ENCODE assay signal across 12 mouse cellular contexts in genomic region chr3:27195573-27196227, GRCm38 (mm10). TPM values are rescaled to one million over a fixed set of nuclear protein-coding genes. Genes with fewer than 3 reads are reported as not detected.
DNase-seq lines count a peak whose midpoint lies in the region; ATAC-seq and TF ChIP-seq lines count a peak whose summit lies in the region.
"Had no signal": no experiment of that assay in that cellular context is flagged by ENCODE, and none has a peak within 500 bp of the region (broad histone marks: within the 10 kb centered on the region; RNA-seq: fewer than 3 reads in every experiment).

No protein-coding gene starts in this region.

- H3K4me2 ChIP-seq in forebrain, embryonic 16.5 days (ENCODE audit: low read length): no peak overlapping the region
- H3K4me2 ChIP-seq in forebrain, embryonic 12.5 days: no peak overlapping the region
- no peak overlapping the region for H3K4me2 ChIP-seq in kidney, postnatal 0 days (ENCODE audit: low read length)
- H3K4me2 ChIP-seq in hindbrain, embryonic 16.5 days (ENCODE audit: low read length): no peak overlapping the region
- no peak overlapping the region for H3K4me2 ChIP-seq in midbrain, embryonic 16.5 days (ENCODE audit: low read length)
- H3K4me2 ChIP-seq: heart, embryonic 15.5 days had no signal

- TF ChIP-seq CTCF in kidney, postnatal 0 days (IDR thresholded peaks at IDR 0.05; ENCODE audit: low read depth): no peak

- no peak overlapping the region for H3K4me3 ChIP-seq in forebrain, embryonic 16.5 days (replicated peaks; ENCODE audit: low read length)
- H3K4me3 ChIP-seq in forebrain, embryonic 12.5 days (replicated peaks): no peak overlapping the region
- no peak overlapping the region for H3K4me3 ChIP-seq in kidney, postnatal 0 days (replicated peaks; ENCODE audit: low read depth, low read length)
- no peak overlapping the region for H3K4me3 ChIP-seq in hindbrain, embryonic 16.5 days (ENCODE audit: low read length)
- no peak overlapping the region for H3K4me3 ChIP-seq in midbrain, embryonic 16.5 days (ENCODE audit: low read depth, low read length)
- H3K4me3 ChIP-seq: heart, embryonic 15.5 days had no signal

- 0 out of 2 replicates have a peak, but pooled peaks have one; percentile 28 for ATAC-seq in forebrain, embryonic 16.5 days
- no peak for ATAC-seq in forebrain, embryonic 12.5 days (ENCODE audit: low FRiP score)
- no peak for ATAC-seq in kidney, postnatal 0 days (replicated peaks; ENCODE audit: low FRiP score, low read depth)
- ATAC-seq in hindbrain, embryonic 16.5 days: 0 out of 2 replicates have a peak, but pooled peaks have one; percentile 17
- ATAC-seq in midbrain, embryonic 16.5 days: peak; percentile 42; the same call in 1 of the 2 replicates

- no peak overlapping the region for H3K9ac ChIP-seq in forebrain, embryonic 16.5 days (replicated peaks; ENCODE audit: low read depth, low read length)
- no peak overlapping the region for H3K9ac ChIP-seq in forebrain, embryonic 12.5 days
- no peak overlapping the region for H3K9ac ChIP-seq in kidney, postnatal 0 days (ENCODE audit: low read depth, low read length)
- no peak overlapping the region for H3K9ac ChIP-seq in hindbrain, embryonic 16.5 days (ENCODE audit: low read depth, low read length)
- no peak overlapping the region for H3K9ac ChIP-seq in midbrain, embryonic 16.5 days (ENCODE audit: low read depth, low read length)
- H3K9ac ChIP-seq: heart, embryonic 15.5 days had no signal

- H3K4me1 ChIP-seq in forebrain, embryonic 16.5 days (replicated peaks; ENCODE audit: control insufficient read depth, insufficient read depth, low read length): no peaks in the 10 kb centered on the region
- H3K4me1 ChIP-seq in forebrain, embryonic 12.5 days: no peaks in the 10 kb centered on the region
- H3K4me1 ChIP-seq in kidney, postnatal 0 days (replicated peaks; ENCODE audit: insufficient read depth, low read length): no peaks in the 10 kb centered on the region; the same call in 1 of the 2 replicates
- no peaks in the 10 kb centered on the region for H3K4me1 ChIP-seq in hindbrain, embryonic 16.5 days (ENCODE audit: control insufficient read depth, insufficient read depth, low read depth, low read length)
- H3K4me1 ChIP-seq in midbrain, embryonic 16.5 days (ENCODE audit: control insufficient read depth, insufficient read depth, low read length): no peaks in the 10 kb centered on the region

- H3K27ac ChIP-seq in forebrain, embryonic 16.5 days (ENCODE audit: low read length): no peak overlapping the region
- no peak overlapping the region for H3K27ac ChIP-seq in forebrain, embryonic 12.5 days
- H3K27ac ChIP-seq in kidney, postnatal 0 days: 0 out of 2 replicates have a peak overlapping the region, but pooled peaks have one; percentile 7
- H3K27ac ChIP-seq in hindbrain, embryonic 16.5 days (ENCODE audit: low read depth, low read length): no peak overlapping the region
- H3K27ac ChIP-seq in midbrain, embryonic 16.5 days (ENCODE audit: low read length): no peak overlapping the region
- H3K27ac ChIP-seq: heart, embryonic 15.5 days had no signal

- H3K9me3 ChIP-seq in forebrain, embryonic 16.5 days (ENCODE audit: control insufficient read depth, low read length): no peaks in the 10 kb centered on the region
- H3K9me3 ChIP-seq in forebrain, embryonic 12.5 days: no peaks in the 10 kb centered on the region
- no peaks in the 10 kb centered on the region for H3K9me3 ChIP-seq in kidney, postnatal 0 days (replicated peaks; ENCODE audit: low read length)
- H3K9me3 ChIP-seq in hindbrain, embryonic 16.5 days (ENCODE audit: control insufficient read depth, low read length): no peaks in the 10 kb centered on the region
- H3K9me3 ChIP-seq in midbrain, embryonic 16.5 days (replicated peaks; ENCODE audit: control insufficient read depth, low read length, poor library complexity, severe bottlenecking): no peaks in the 10 kb centered on the region
- H3K9me3 ChIP-seq: heart, embryonic 15.5 days had no signal

- H3K27me3 ChIP-seq in forebrain, embryonic 16.5 days (replicated peaks; ENCODE audit: control insufficient read depth, insufficient read depth, low read length): no peaks in the 10 kb centered on the region
- H3K27me3 ChIP-seq in forebrain, embryonic 12.5 days: no peaks in the 10 kb centered on the region
- no peaks in the 10 kb centered on the region for H3K27me3 ChIP-seq in kidney, postnatal 0 days (ENCODE audit: insufficient read depth, low read length)
- H3K27me3 ChIP-seq in hindbrain, embryonic 16.5 days (replicated peaks; ENCODE audit: control insufficient read depth, insufficient read depth, low read length): no peaks in the 10 kb centered on the region
- H3K27me3 ChIP-seq in midbrain, embryonic 16.5 days (ENCODE audit: control insufficient read depth, insufficient read depth, low read depth, low read length): no peaks in the 10 kb centered on the region
- H3K27me3 ChIP-seq: heart, embryonic 15.5 days had no signal

- no peak for DNase-seq in kidney, postnatal 0 days (ENCODE audit: low spot score)
- DNase-seq in kidney, adult 9 months: no peak
- DNase-seq in embryo, embryonic 11 days: no peak
- no peak for DNase-seq in spleen, postnatal 36 days (ENCODE audit: low spot score in 2 of 2)
- DNase-seq: cerebellum, adult 18-20 months; gastrocnemius, postnatal 36 days; right cerebral cortex, postnatal 4 days had no signal

- H3K36me3 ChIP-seq in forebrain, embryonic 16.5 days (ENCODE audit: control insufficient read depth, insufficient read depth): no peaks in the 10 kb centered on the region
- no peaks in the 10 kb centered on the region for H3K36me3 ChIP-seq in forebrain, embryonic 12.5 days (replicated peaks)
- H3K36me3 ChIP-seq in kidney, postnatal 0 days (ENCODE audit: insufficient read depth, low read length): no peaks in the 10 kb centered on the region
- no peaks in the 10 kb centered on the region for H3K36me3 ChIP-seq in hindbrain, embryonic 16.5 days (ENCODE audit: control insufficient read depth, insufficient read depth, low read length)
- H3K36me3 ChIP-seq in midbrain, embryonic 16.5 days (ENCODE audit: control insufficient read depth, insufficient read depth, low read length): no peaks in the 10 kb centered on the region
- H3K36me3 ChIP-seq: heart, embryonic 15.5 days had no signal

- 91% methylated on average over 8 of the region's 8 CpGs for WGBS in forebrain, embryonic 16.5 days
- 91% methylated on average over 8 of the region's 8 CpGs for whole genome bisulfite sequencing in forebrain, embryonic 12.5 days
- WGBS in kidney, postnatal 0 days: 90% methylated on average over 8 of the region's 8 CpGs
- 88% methylated on average over 8 of the region's 8 CpGs for WGBS in hindbrain, embryonic 16.5 days
- WGBS in midbrain, embryonic 16.5 days: 85% methylated on average over 8 of the region's 8 CpGs

RNA-seq across cellular contexts. Expression of gene Nceh1, which starts 12.9 kb away (rescaled TPM):
- 6.7 and 8.5 TPM in 2 replicates for polyA plus RNA-seq in forebrain, embryonic 16.5 days (2015; fragmentation: Nextera tagmentation; extraction: Ambion mirVana)
- polyA plus RNA-seq in forebrain, embryonic 12.5 days (2016; fragmentation: Nextera tagmentation; extraction: Ambion mirVana): 4.1 and 4.4 TPM in 2 replicates
- 47.7 and 51.2 TPM in 2 replicates for polyA plus RNA-seq in kidney, postnatal 0 days (2015; fragmentation: Nextera tagmentation; extraction: Ambion mirVana)
- 18.6 and 25.1 TPM in 2 replicates for polyA plus RNA-seq in hindbrain, embryonic 16.5 days (2015; fragmentation: Nextera tagmentation; extraction: Ambion mirVana)
- polyA plus RNA-seq in midbrain, embryonic 16.5 days (2015; fragmentation: Nextera tagmentation; extraction: Ambion mirVana): 16.1 and 18.2 TPM in 2 replicates

RNA-seq across cellular contexts. Expression of gene Ect2, which starts 42.0 kb away (rescaled TPM):
- 26.2 and 37.0 TPM in 2 replicates for polyA plus RNA-seq in forebrain, embryonic 16.5 days (2015; fragmentation: Nextera tagmentation; extraction: Ambion mirVana)
- 99.1 and 108 TPM in 2 replicates for polyA plus RNA-seq in forebrain, embryonic 12.5 days (2016; fragmentation: Nextera tagmentation; extraction: Ambion mirVana)
- 23.9 and 26.9 TPM in 2 replicates for polyA plus RNA-seq in kidney, postnatal 0 days (2015; fragmentation: Nextera tagmentation; extraction: Ambion mirVana)
- 10.5 and 12.1 TPM in 2 replicates for polyA plus RNA-seq in hindbrain, embryonic 16.5 days (2015; fragmentation: Nextera tagmentation; extraction: Ambion mirVana)
- polyA plus RNA-seq in midbrain, embryonic 16.5 days (2015; fragmentation: Nextera tagmentation; extraction: Ambion mirVana): 5.8 and 9.4 TPM in 2 replicates

Comparison
In these comparisons a context has a peak if more than half of its experiments do, and no peak if none do; other contexts are left out.
1. ATAC-seq: peak in forebrain, embryonic 16.5 days (single experiment), hindbrain, embryonic 16.5 days (single experiment) and midbrain, embryonic 16.5 days (single experiment); none in forebrain, embryonic 12.5 days (single experiment) and kidney, postnatal 0 days (single experiment).